Mouse (Mus musculus): ENCODE data around the gene Vmn1r41. TPM values are rescaled to one million over a fixed set of nuclear protein-coding genes. Genes with fewer than 3 reads are reported as not detected.

Vmn1r41 gene
- polyA plus RNA-seq (2015; fragmentation: Nextera tagmentation; extraction: Ambion mirVana) = not detected in 2 replicates

GRCm38 (mm10) chr6:89740466-89740865 lies at the start of gene Vmn1r41:
Gene Vmn1r41, plus strand, starts transcription at chr6:89740766.
- ATAC-seq (ENCODE audit: low FRiP score) = no peak
- no peak within 1 kb of the TSS for H3K9ac ChIP-seq (replicated peaks)
- no peaks in the 10 kb centered on the region for H3K4me1 ChIP-seq
- no peaks in the 10 kb centered on the region for H3K36me3 ChIP-seq
- H3K4me2 ChIP-seq = no peak within 1 kb of the TSS
- H3K4me3 ChIP-seq (replicated peaks) = no peak within 1 kb of the TSS
- H3K27ac ChIP-seq (replicated peaks) = no peak within 1 kb of the TSS
- H3K9me3 ChIP-seq (replicated peaks) = no peaks in the 10 kb centered on the region
- H3K27me3 ChIP-seq (replicated peaks) = no peaks in the 10 kb centered on the region

- Histone ChIP-seq H3K4me2 (no peak overlapping the region), H3K27ac (replicated peaks) (no peak overlapping the region), H3K9me3 (replicated peaks) (no peaks in the 10 kb centered on the region), H3K36me3 (no peaks in the 10 kb centered on the region), H3K4me3 (replicated peaks) (no peak overlapping the region), H3K9ac (replicated peaks) (no peak overlapping the region), H3K4me1 (no peaks in the 10 kb centered on the region), H3K27me3 (replicated peaks) (no peaks in the 10 kb centered on the region)
- no peak for ATAC-seq (ENCODE audit: low FRiP score)
- WGBS = 69% methylated on average over 2 of the region's 2 CpGs
These were observed 33.9 kb upstream of the Vmn1r41 start for GRCm38 (mm10) chr6:89706624-89707023.

GRCm38 (mm10) chr6:89707240-89707639 lies 33.3 kb upstream of the Vmn1r41 start, which contains the start of gene Vmn1r40:
Gene Vmn1r40, plus strand, starts transcription at chr6:89707540.
- Histone ChIP-seq H3K36me3 (no peaks in the 10 kb centered on the region), H3K4me1 (no peaks in the 10 kb centered on the region), H3K4me3 (replicated peaks) (no peak within 1 kb of the TSS), H3K27ac (replicated peaks) (no peak within 1 kb of the TSS), H3K27me3 (replicated peaks) (no peaks in the 10 kb centered on the region), H3K9me3 (replicated peaks) (no peaks in the 10 kb centered on the region), H3K4me2 (no peak within 1 kb of the TSS), H3K9ac (replicated peaks) (no peak within 1 kb of the TSS)
- no peak for ATAC-seq (ENCODE audit: low FRiP score)
- 84% methylated on average over 4 of the region's 4 CpGs for WGBS

- ATAC-seq (ENCODE audit: low FRiP score) = no peak
These were observed 22.5 kb upstream of the Vmn1r41 start for GRCm38 (mm10) chr6:89718051-89718450.

GRCm38 (mm10) chr6:89742811-89743210 lies 2.2 kb downstream of the Vmn1r41 start:
- no peaks in the 10 kb centered on the region for H3K36me3 ChIP-seq
- no peak for ATAC-seq (ENCODE audit: low FRiP score)
- no peak overlapping the region for H3K27ac ChIP-seq (replicated peaks)
- no peaks in the 10 kb centered on the region for H3K9me3 ChIP-seq (replicated peaks)
- H3K4me2 ChIP-seq = no peak overlapping the region
- H3K4me3 ChIP-seq (replicated peaks) = no peak overlapping the region
- H3K9ac ChIP-seq (replicated peaks) = no peak overlapping the region
- H3K4me1 ChIP-seq = no peaks in the 10 kb centered on the region
- H3K27me3 ChIP-seq (replicated peaks) = no peaks in the 10 kb centered on the region

More at GRCm38 (mm10) chr6:89718051-89718450, 22.5 kb upstream of the Vmn1r41 start:
- Histone ChIP-seq H3K27ac (replicated peaks) (no peak overlapping the region), H3K4me2 (no peak overlapping the region), H3K9ac (replicated peaks) (no peak overlapping the region), H3K9me3 (replicated peaks) (no peaks in the 10 kb centered on the region), H3K4me1 (no peaks in the 10 kb centered on the region), H3K27me3 (replicated peaks) (no peaks in the 10 kb centered on the region), H3K4me3 (replicated peaks) (no peak overlapping the region), H3K36me3 (no peaks in the 10 kb centered on the region)

GRCm38 (mm10) chr6:89790231-89790630 lies 49.7 kb downstream of the Vmn1r41 start:
- no peak for ATAC-seq (ENCODE audit: low FRiP score)
- H3K36me3 ChIP-seq = no peaks in the 10 kb centered on the region
- no peaks in the 10 kb centered on the region for H3K4me1 ChIP-seq

More at GRCm38 (mm10) chr6:89790231-89790630, 49.7 kb downstream of the Vmn1r41 start:
- Histone ChIP-seq H3K4me2 (no peak overlapping the region), H3K27ac (replicated peaks) (no peak overlapping the region), H3K9me3 (replicated peaks) (no peaks in the 10 kb centered on the region), H3K4me3 (replicated peaks) (no peak overlapping the region), H3K27me3 (replicated peaks) (no peaks in the 10 kb centered on the region), H3K9ac (replicated peaks) (no peak overlapping the region)

Other genes starting within 250 kb of the Vmn1r41 start
- 155 and 174 TPM in 2 replicates for gene Chchd6, start 145.1 kb upstream of the Vmn1r41 start, polyA plus RNA-seq (2015; fragmentation: Nextera tagmentation; extraction: Ambion mirVana)
- gene Txnrd3, start 96.8 kb upstream of the Vmn1r41 start, polyA plus RNA-seq (2015; fragmentation: Nextera tagmentation; extraction: Ambion mirVana) = 11.6 and 12.7 TPM in 2 replicates
- gene Vmn1r40, start 33.2 kb upstream of the Vmn1r41 start, polyA plus RNA-seq (2015; fragmentation: Nextera tagmentation; extraction: Ambion mirVana) = not detected in 2 replicates
- gene Vmn1r42, start 135.6 kb downstream of the Vmn1r41 start, polyA plus RNA-seq (2015; fragmentation: Nextera tagmentation; extraction: Ambion mirVana) = not detected in 2 replicates
- gene Vmn1r43, start 135.6 kb downstream of the Vmn1r41 start, polyA plus RNA-seq (2015; fragmentation: Nextera tagmentation; extraction: Ambion mirVana) = not detected in 2 replicates
- gene Vmn1r44, start 142.9 kb downstream of the Vmn1r41 start, polyA plus RNA-seq (2015; fragmentation: Nextera tagmentation; extraction: Ambion mirVana) = not detected in 2 replicates
- not detected in 2 replicates for gene Vmn1r45, start 199.8 kb downstream of the Vmn1r41 start, polyA plus RNA-seq (2015; fragmentation: Nextera tagmentation; extraction: Ambion mirVana)
- gene Vmn1r46, start 228.5 kb downstream of the Vmn1r41 start, polyA plus RNA-seq (2015; fragmentation: Nextera tagmentation; extraction: Ambion mirVana) = not detected in 2 replicates

Data from neural tube, embryonic 15.5 days (tissue).